Mouse (Mus musculus) ES-E14 (cell line): Measurements from ENCODE around the gene Nab2.

ENCODE experiments used
- MAFK ChIP-seq: IDR thresholded peaks from 2 replicates; pipeline ENCODE4 v1.6.1; 2014; ENCODE audit warnings: mild to moderate bottlenecking, low read depth, low read length, inconsistent platforms; ENCODE audit not compliant: insufficient read depth
- ZNF384 ChIP-seq: IDR thresholded peaks from 2 replicates; pipeline ENCODE4 v1.6.1; 2012; ENCODE audit warnings: low read depth, low read length, inconsistent platforms

DNA sequence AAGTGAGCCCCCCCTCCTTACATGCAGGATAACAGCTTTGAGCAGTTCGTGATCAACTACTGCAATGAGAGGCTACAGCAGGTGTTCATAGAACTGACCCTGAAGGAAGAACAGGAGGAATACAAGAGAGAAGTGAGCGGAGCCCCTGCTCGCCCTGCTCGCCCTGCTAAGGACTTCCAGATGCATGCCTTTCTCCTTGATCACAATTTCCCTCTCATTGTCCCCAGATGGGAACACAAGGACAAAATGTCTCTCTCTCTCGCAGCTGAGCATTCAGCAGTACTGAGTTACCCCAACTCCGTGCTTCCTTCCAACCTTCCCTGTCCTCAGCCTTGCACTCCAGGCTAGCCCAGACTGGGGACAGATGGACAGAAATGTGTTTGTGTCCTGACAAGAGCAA lies 44.4 kb upstream of the Nab2 start:
- TF ChIP-seq ZNF384 (no peak), MAFK (no peak)
